Mouse (Mus musculus) hindbrain, embryonic 12.5 days (tissue): ENCODE measurements around the gene Nek8. TPM values are rescaled to one million over a fixed set of nuclear protein-coding genes. Genes with fewer than 3 reads are reported as not detected.

Experiments used
- ATAC-seq: fragments of 200-750 bp; cut with Nextera tagmentation; 2 replicates; pipeline ENCODE4 v1.8.0; 2017; ENCODE audit warnings: moderate TSS enrichment; ENCODE audit not compliant: low FRiP score
- H3K27ac ChIP-seq: fragments of 300-500 bp; sonication (generic); 2 replicates; pipeline ENCODE4 v1.5.1; 2016; ENCODE audit warnings: mild to moderate bottlenecking
- H3K27me3 ChIP-seq: fragments of 300-500 bp; sonication (generic); 2 replicates; pipeline ENCODE4 v1.6.1; 2016; ENCODE audit warnings: mild to moderate bottlenecking
- H3K36me3 ChIP-seq: fragments of 300-500 bp; sonication (generic); 2 replicates; pipeline ENCODE4 v1.6.1; 2016; ENCODE audit warnings: mild to moderate bottlenecking
- H3K4me1 ChIP-seq: fragments of 300-500 bp; sonication (generic); 2 replicates; pipeline ENCODE4 v1.6.1; 2016
- H3K4me2 ChIP-seq: fragments of 300-500 bp; sonication (generic); replicated peaks from 2 replicates; pipeline ENCODE4 v1.6.1; 2016; ENCODE audit warnings: mild to moderate bottlenecking
- H3K4me3 ChIP-seq: fragments of 300-500 bp; sonication (generic); 2 replicates; pipeline ENCODE4 v1.5.1; 2016; ENCODE audit warnings: mild to moderate bottlenecking
- H3K9ac ChIP-seq: fragments of 300-500 bp; sonication (generic); 2 replicates; pipeline ENCODE4 v1.6.1; 2016; ENCODE audit warnings: mild to moderate bottlenecking, moderate library complexity
- H3K9me3 ChIP-seq: fragments of 300-500 bp; sonication (generic); replicated peaks from 2 replicates; pipeline ENCODE4 v1.6.1; 2016; ENCODE audit warnings: mild to moderate bottlenecking
- WGBS: fragments of 180-500 bp; shearing (Covaris S2); methylation state at CpG from one replicate; pipeline ENCODE4 v1.1.7; 2016; 5-methylcytosine and 5-hydroxymethylcytosine counted together
- polyA plus RNA-seq: library from polyadenylated mRNA; unstranded; fragments of >200 nt; fragmentation: Nextera tagmentation; extraction: Ambion mirVana; gene quantifications from 2 replicates; pipeline ENCODE4 v1.2.1, GENCODE M21; 2016

Gene Nek8
- polyA plus RNA-seq, 1 experiment from 2014 or later = 12.9 TPM

DNA sequence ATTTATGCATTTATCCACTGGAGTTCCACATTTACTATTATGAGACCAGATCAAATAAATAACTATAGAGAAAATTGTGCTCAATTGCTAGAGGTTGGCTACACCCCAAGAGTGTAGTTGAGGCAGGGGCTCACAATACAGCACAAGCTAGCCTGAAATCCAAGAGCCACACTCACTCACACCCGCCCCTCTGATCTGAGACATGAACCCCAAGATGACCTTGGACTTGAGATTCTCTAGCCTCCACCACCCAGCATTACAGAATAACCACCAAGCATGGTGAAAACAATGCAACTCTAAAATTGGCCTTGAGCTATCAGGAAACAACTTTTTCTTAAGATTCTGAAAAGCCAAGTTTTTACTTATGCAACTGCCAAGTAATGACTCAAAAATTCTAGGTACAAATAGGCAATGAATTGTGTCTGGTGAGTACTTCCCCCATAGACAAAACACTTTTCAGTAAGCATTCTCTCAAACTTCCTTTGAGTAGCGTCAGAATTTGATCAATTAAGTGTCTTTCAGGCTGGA lies 5.4 kb upstream of the Nek8 start:
- no peak overlapping the region for H3K27ac ChIP-seq
- H3K4me3 ChIP-seq = peak overlapping the region; percentile 76
- peak overlapping the region; percentile 92 for H3K9ac ChIP-seq
- H3K36me3 ChIP-seq = peaks cover 22% of the 10 kb centered on the region
- peak overlapping the region; percentile 76 for H3K4me2 ChIP-seq
- no peaks in the 10 kb centered on the region for H3K27me3 ChIP-seq
- no peak for ATAC-seq
- WGBS = 44% methylated on average over 2 of the region's 2 CpGs
- peaks cover 52% of the 10 kb centered on the region for H3K4me1 ChIP-seq
- H3K9me3 ChIP-seq = no peaks in the 10 kb centered on the region

DNA sequence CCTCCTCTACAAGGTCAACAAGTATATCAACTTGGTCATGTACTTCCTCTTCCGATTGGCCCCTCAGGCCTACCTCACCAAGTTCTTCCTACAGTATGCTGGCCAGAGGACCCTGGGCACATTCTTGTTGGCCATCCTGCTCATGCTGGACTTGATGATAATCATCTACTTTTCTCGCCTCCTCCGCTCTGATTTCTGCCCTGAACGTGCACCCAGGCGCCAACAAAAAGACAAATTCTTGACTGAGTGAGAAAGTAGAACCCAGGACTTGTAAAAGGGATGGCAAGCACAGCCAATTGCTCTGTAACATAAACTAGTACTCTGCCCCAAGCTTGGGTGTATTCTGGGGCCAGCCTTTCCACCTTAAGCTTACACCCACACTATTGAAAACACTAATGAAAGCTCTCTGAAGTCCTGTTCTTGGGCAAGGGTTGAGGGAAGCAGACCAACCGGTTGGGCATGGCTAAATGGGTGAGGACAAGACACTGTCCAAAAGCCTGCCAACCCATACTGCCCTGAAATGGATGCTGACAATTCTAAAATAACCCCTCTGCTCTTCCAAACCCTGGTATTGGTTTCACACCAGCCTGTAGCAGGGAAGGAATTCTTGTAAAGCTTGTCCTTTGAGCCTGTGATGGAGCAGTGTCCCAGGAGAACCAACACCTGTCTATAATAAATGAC lies 3.7 kb upstream of the Nek8 start:
- H3K27me3 ChIP-seq = no peaks in the 10 kb centered on the region
- H3K4me3 ChIP-seq = no peak overlapping the region
- peaks cover 58% of the 10 kb centered on the region for H3K4me1 ChIP-seq
- ATAC-seq = no peak
- H3K9ac ChIP-seq = no peak overlapping the region
- H3K9me3 ChIP-seq = no peaks in the 10 kb centered on the region
- peak overlapping the region; percentile 90; the same call in 1 of the 2 replicates for H3K4me2 ChIP-seq
- H3K36me3 ChIP-seq = peaks cover 22% of the 10 kb centered on the region
- no peak overlapping the region for H3K27ac ChIP-seq
- 76% methylated on average over 6 of the region's 6 CpGs for WGBS

DNA sequence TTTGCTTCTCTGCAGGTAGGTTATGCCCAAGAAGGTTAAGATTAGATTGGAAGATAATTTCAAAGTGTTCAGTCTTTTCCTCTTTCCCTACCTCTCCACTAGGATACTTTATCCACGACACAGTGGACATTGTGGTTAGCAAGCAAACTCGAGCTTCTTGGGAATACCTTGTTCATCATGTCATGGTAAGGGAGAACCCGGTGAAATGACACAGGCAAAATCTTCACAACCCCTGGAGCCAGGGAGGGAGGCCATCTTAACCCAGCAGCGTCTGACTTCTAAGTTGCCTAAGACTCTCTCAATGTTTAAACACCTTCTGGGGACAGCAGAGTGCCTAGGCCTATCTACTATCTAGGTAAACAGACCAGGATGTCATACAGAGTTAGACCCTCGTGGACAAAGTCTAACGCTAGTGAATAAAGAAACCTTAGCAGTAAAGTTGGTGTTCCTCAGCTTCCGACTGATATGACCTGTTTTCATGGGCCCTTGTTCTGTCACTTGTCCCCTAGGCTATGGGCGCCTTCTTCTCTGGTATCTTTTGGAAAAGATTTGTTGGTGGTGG lies 3.0 kb upstream of the Nek8 start:
- Histone ChIP-seq H3K27me3 (no peaks in the 10 kb centered on the region), H3K36me3 (peaks cover 22% of the 10 kb centered on the region), H3K9ac (peak overlapping the region; percentile 73), H3K27ac (peak overlapping the region; percentile 90; the same call in 1 of the 2 replicates), H3K9me3 (no peaks in the 10 kb centered on the region), H3K4me2 (peak overlapping the region; percentile 90), H3K4me3 (peak overlapping the region; percentile 53), H3K4me1 (peaks cover 58% of the 10 kb centered on the region)
- 32% methylated on average over 8 of the region's 8 CpGs for WGBS
- ATAC-seq = no peak

DNA sequence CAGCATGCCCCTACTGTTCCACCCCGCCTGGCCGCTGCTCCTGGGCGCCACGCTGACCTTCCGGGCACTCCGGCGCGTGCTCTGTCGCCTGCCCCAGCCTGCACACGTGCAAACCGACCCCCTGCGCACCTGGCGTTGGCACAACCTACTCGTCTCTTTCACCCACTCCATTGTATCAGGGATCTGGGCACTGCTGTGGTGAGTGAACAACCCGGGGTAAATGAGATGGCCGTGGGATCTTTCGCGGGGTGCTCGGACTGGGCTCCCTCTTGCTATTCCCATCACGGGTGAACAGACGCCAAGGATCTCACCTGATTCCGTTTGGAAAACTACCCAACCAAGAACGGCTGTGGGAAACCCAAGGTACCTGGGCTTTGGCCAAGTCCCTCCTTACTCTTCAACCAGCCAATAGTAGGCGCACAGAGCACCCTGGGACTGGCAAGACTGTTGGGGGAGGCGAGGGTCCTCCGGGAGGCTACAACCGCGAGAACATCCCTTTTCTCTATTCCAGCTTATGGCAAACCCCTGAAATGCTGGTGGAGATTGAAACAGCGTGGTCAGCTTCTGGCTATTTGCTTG lies 2.5 kb upstream of the Nek8 start:
- Histone ChIP-seq H3K27me3 (no peaks in the 10 kb centered on the region), H3K27ac (peak overlapping the region; percentile 90), H3K36me3 (peaks cover 22% of the 10 kb centered on the region), H3K9me3 (no peaks in the 10 kb centered on the region), H3K4me3 (peak overlapping the region; percentile 53), H3K4me1 (peaks cover 55% of the 10 kb centered on the region), H3K4me2 (peak overlapping the region; percentile 90), H3K9ac (peak overlapping the region; percentile 73)
- WGBS = 1% methylated on average over 29 of the region's 29 CpGs
- ATAC-seq = no peak

- peak overlapping the region; percentile 53 for H3K4me3 ChIP-seq
- under 1% methylated on average over 70 of the region's 84 CpGs for WGBS
- H3K27me3 ChIP-seq = no peaks in the 10 kb centered on the region
- peaks cover 22% of the 10 kb centered on the region for H3K36me3 ChIP-seq
- H3K4me2 ChIP-seq = peak overlapping the region; percentile 90
- H3K9ac ChIP-seq = peak overlapping the region; percentile 73
- peak overlapping the region; percentile 90 for H3K27ac ChIP-seq
- ATAC-seq = peak; percentile 84
- peaks cover 53% of the 10 kb centered on the region for H3K4me1 ChIP-seq
- no peaks in the 10 kb centered on the region for H3K9me3 ChIP-seq
Measured at GRCm38 (mm10) chr11:78177903-78178858, 1.7 kb upstream of the Nek8 start.

DNA sequence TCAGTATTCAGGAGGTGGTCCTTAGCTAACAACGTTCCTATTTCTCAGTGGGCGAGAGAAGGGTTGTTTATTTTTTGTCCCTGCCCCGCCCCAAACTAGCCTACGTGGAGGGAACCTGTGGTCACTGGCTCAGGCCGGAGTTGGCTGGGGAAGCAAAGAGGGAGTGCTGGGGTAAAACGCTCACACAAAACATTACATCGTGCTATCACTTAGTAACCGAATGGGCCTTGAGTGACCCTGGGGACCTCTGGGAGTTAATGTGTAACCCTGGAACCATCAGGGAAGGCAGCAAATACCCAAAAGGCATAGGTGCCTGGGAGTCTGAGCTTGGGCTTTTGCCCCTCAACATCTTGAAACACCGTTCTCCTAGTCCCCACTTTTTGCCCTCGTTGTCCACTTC lies 962 bp upstream of the Nek8 start:
- ATAC-seq = no peak
- Histone ChIP-seq H3K4me1 (peaks cover 52% of the 10 kb centered on the region), H3K9ac (no peak overlapping the region)

DNA sequence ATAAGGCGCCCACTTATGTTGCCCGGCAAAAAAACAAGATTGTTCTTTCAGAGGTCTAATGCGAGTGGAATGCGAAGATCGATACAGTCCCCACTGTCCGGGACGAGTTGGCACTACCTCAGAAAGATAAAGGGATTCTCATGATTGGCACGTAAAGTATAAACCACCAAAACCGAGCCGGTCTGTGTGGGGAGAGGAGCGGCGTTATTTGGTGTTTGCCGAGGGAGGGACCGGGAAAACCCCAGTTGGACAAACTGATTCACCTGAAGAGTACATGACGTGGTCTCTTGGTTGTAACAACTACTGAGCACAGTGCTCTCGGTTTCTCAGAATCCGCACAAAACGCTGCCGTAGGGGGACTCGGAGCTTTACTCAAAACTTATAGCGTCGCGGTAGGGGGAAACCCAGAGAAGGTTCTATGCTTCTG lies 443 bp upstream of the Nek8 start:
- Histone ChIP-seq H3K27me3 (no peaks in the 10 kb centered on the region), H3K4me2 (peak overlapping the region; percentile 90), H3K36me3 (peaks cover 22% of the 10 kb centered on the region), H3K9ac (peak overlapping the region; percentile 56), H3K4me1 (peaks cover 46% of the 10 kb centered on the region), H3K4me3 (peak overlapping the region; percentile 53), H3K9me3 (no peaks in the 10 kb centered on the region), H3K27ac (peak overlapping the region; percentile 70; the same call in 1 of the 2 replicates)
- WGBS = 2% methylated on average over 23 of the region's 23 CpGs
- no peak for ATAC-seq

More for the DNA sequence above, 962 bp upstream of the Nek8 start:
- H3K4me3 ChIP-seq = peak overlapping the region; percentile 53
- peak overlapping the region; percentile 90 for H3K4me2 ChIP-seq
- 2% methylated on average over 10 of the region's 10 CpGs for WGBS
- no peaks in the 10 kb centered on the region for H3K9me3 ChIP-seq
- peak overlapping the region; percentile 90; the same call in 1 of the 2 replicates for H3K27ac ChIP-seq
- peaks cover 22% of the 10 kb centered on the region for H3K36me3 ChIP-seq
- no peaks in the 10 kb centered on the region for H3K27me3 ChIP-seq

DNA sequence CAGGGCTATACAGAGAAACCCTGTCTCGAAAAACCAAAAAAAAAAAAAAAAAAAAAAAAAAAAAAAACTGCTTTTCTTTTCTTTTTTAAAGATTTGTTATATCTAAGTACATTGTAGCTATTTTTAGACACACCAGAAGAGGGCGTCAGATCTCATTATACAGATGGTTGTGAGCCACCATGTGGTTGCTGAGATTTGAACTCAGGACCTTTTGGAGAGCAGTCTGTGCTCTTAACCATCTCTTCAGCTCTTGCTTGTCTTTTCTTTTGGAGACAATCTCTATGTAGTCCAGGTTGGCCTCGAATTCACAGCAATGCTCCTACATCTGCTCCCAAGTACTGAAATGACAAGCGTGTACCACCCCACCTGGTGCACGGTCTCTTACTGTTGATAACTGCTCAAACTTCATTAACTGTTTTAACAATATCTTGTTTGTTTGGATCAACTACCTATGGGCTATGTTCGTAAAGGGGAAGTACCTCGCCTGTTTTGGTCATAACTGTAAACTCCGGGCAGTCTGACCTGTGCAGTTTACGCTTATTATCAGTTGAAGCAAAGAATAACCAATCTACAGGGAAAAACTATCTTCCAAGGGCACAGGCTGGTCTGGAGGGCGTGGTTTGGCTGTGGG lies 589 bp downstream of the Nek8 start:
- peak overlapping the region; percentile 90 for H3K4me2 ChIP-seq
- H3K27me3 ChIP-seq = no peaks in the 10 kb centered on the region
- no peaks in the 10 kb centered on the region for H3K9me3 ChIP-seq
- H3K27ac ChIP-seq = no peak overlapping the region; the same call in 1 of the 2 replicates
- peaks cover 16% of the 10 kb centered on the region for H3K36me3 ChIP-seq
- peak overlapping the region; percentile 53 for H3K4me3 ChIP-seq
- H3K4me1 ChIP-seq = peaks cover 42% of the 10 kb centered on the region
- 5% methylated on average over 9 of the region's 10 CpGs for WGBS
- no peak; the same call in 1 of the 2 replicates for ATAC-seq
- H3K9ac ChIP-seq = peak overlapping the region; percentile 56

DNA sequence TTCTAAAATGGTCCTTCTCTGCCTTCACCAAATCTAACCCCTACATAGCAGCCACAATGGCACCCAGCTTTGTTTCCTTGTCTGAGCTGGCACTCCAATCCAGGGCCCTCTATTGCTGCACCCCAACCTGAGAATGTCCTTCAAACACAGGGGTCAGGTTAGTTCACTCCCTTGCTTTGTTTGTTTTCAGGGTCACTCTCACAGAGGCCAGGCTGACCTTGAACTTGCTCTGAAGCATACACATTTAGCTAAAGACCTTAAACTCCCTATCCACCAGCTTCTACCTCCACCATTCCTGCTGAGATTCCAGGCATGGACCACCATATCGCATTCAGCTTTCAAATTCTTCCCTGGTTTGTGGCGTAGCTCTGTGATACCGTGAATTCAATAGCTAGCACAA lies 2.0 kb downstream of the Nek8 start:
- Histone ChIP-seq H3K36me3 (peaks cover 2% of the 10 kb centered on the region; the same call in 1 of the 2 replicates), H3K4me3 (no peak overlapping the region), H3K9me3 (no peaks in the 10 kb centered on the region), H3K27me3 (no peaks in the 10 kb centered on the region), H3K4me2 (no peak overlapping the region), H3K27ac (no peak overlapping the region), H3K9ac (no peak overlapping the region), H3K4me1 (peaks cover 30% of the 10 kb centered on the region)
- ATAC-seq = no peak
- WGBS = 91% methylated on average over 3 of the region's 3 CpGs

- Histone ChIP-seq H3K9me3 (no peaks in the 10 kb centered on the region), H3K4me1 (peaks cover 15% of the 10 kb centered on the region), H3K4me3 (no peak overlapping the region), H3K36me3 (no peaks in the 10 kb centered on the region), H3K27ac (no peak overlapping the region), H3K9ac (no peak overlapping the region), H3K4me2 (no peak overlapping the region), H3K27me3 (no peaks in the 10 kb centered on the region)
- WGBS = 86% methylated on average over 19 of the region's 19 CpGs
- ATAC-seq = no peak
Measured at GRCm38 (mm10) chr11:78172748-78173383, 3.6 kb downstream of the Nek8 start.
